In genomic region chr7:110288191-110288604, GRCm38 (mm10) we compare ENCODE assay signal across 11 mouse cellular contexts.
DNase-seq lines count a peak whose midpoint lies in the region; ATAC-seq and TF ChIP-seq lines count a peak whose summit lies in the region.
"Had no signal": no experiment of that assay in that cellular context is flagged by ENCODE, and none has a peak within 500 bp of the region (broad histone marks: within the 10 kb centered on the region; RNA-seq: fewer than 3 reads in every experiment).

No protein-coding gene starts in this region.

- H3K4me2 ChIP-seq in forebrain, postnatal 0 days (ENCODE audit: low read depth): no peak overlapping the region
- no peak overlapping the region for H3K4me2 ChIP-seq in forebrain, embryonic 14.5 days (ENCODE audit: low read length)
- no peak overlapping the region for H3K4me2 ChIP-seq in lung, embryonic 14.5 days
- H3K4me2 ChIP-seq: embryonic facial prominence, embryonic 13.5 days; hindbrain, embryonic 15.5 days had no signal

- H3K27me3 ChIP-seq in forebrain, postnatal 0 days (ENCODE audit: insufficient read depth, low read length): no peaks in the 10 kb centered on the region
- no peaks in the 10 kb centered on the region for H3K27me3 ChIP-seq in forebrain, embryonic 14.5 days (replicated peaks; ENCODE audit: control insufficient read depth, insufficient read depth, low read length)
- no peaks in the 10 kb centered on the region for H3K27me3 ChIP-seq in lung, embryonic 14.5 days (ENCODE audit: insufficient read depth, low read length)
- H3K27me3 ChIP-seq: embryonic facial prominence, embryonic 13.5 days; hindbrain, embryonic 15.5 days had no signal

- no peak for TF ChIP-seq CTCF in forebrain, postnatal 0 days (IDR thresholded peaks at IDR 0.05; ENCODE audit: low read depth)
- TF ChIP-seq CTCF in lung, embryonic 14.5 days (IDR thresholded peaks at IDR 0.05; ENCODE audit: low read depth): no peak

- no peaks in the 10 kb centered on the region for H3K4me1 ChIP-seq in forebrain, postnatal 0 days (ENCODE audit: insufficient read depth)
- no peaks in the 10 kb centered on the region for H3K4me1 ChIP-seq in forebrain, embryonic 14.5 days (ENCODE audit: control insufficient read depth, insufficient read depth, low read length)
- peaks cover 11% of the 10 kb centered on the region for H3K4me1 ChIP-seq in lung, embryonic 14.5 days (ENCODE audit: insufficient read depth)

- H3K27ac ChIP-seq in forebrain, postnatal 0 days (ENCODE audit: low read depth, low read length): no peak overlapping the region
- no peak overlapping the region for H3K27ac ChIP-seq in forebrain, embryonic 14.5 days (ENCODE audit: low read depth, low read length)
- peak overlapping the region; percentile 74; the same call in 1 of the 2 replicates for H3K27ac ChIP-seq in lung, embryonic 14.5 days (ENCODE audit: low read depth)
- H3K27ac ChIP-seq: embryonic facial prominence, embryonic 13.5 days; hindbrain, embryonic 15.5 days had no signal

- H3K4me3 ChIP-seq in forebrain, postnatal 0 days (ENCODE audit: low read depth, low read length): no peak overlapping the region
- H3K4me3 ChIP-seq in forebrain, embryonic 14.5 days (ENCODE audit: low read depth, low read length): no peak overlapping the region
- H3K4me3 ChIP-seq in lung, embryonic 14.5 days (ENCODE audit: low read depth, low read length): no peak overlapping the region
- H3K4me3 ChIP-seq: embryonic facial prominence, embryonic 13.5 days; hindbrain, embryonic 15.5 days; left cerebral cortex, adult 2 months had no signal

- DNase-seq in forebrain, postnatal 0 days: no peak
- DNase-seq in forebrain, embryonic 14.5 days (ENCODE audit: low spot score): no peak
- peak; percentile 71 for DNase-seq in 3T3-L1 (ENCODE audit: low read depth, low spot score)
- peak; percentile 35 for DNase-seq in heart, adult 8-10 months (ENCODE audit: low spot score)
- DNase-seq in lung, embryonic 14.5 days: peak; percentile 41
- DNase-seq in thymus, postnatal 14 days: no peak

- H3K9ac ChIP-seq in forebrain, postnatal 0 days: no peak overlapping the region
- no peak overlapping the region for H3K9ac ChIP-seq in forebrain, embryonic 14.5 days (ENCODE audit: low read length)
- no peak overlapping the region for H3K9ac ChIP-seq in lung, embryonic 14.5 days
- H3K9ac ChIP-seq: embryonic facial prominence, embryonic 13.5 days; hindbrain, embryonic 15.5 days had no signal

- 0 out of 2 replicates have a peak, but pooled peaks have one; percentile 2 for ATAC-seq in forebrain, postnatal 0 days
- ATAC-seq in forebrain, embryonic 14.5 days: no peak
- ATAC-seq in lung, embryonic 14.5 days (ENCODE audit: insufficient read depth): peak; percentile 15; the same call in 1 of the 2 replicates
- ATAC-seq in frontal cortex, adult (ENCODE audit: low TSS enrichment): no peak
- no peak for ATAC-seq in erythroid progenitor cell, adult 5-6 weeks (replicated peaks; ENCODE audit: low FRiP score, poor library complexity, severe bottlenecking)

- H3K9me3 ChIP-seq in forebrain, postnatal 0 days (ENCODE audit: low read length): no peaks in the 10 kb centered on the region
- no peaks in the 10 kb centered on the region for H3K9me3 ChIP-seq in forebrain, embryonic 14.5 days (replicated peaks; ENCODE audit: control insufficient read depth, low read length)
- H3K9me3 ChIP-seq in lung, embryonic 14.5 days (ENCODE audit: low read depth, low read length): no peaks in the 10 kb centered on the region
- H3K9me3 ChIP-seq: hindbrain, embryonic 15.5 days had no signal

- H3K36me3 ChIP-seq in forebrain, postnatal 0 days (ENCODE audit: insufficient read depth): no peaks in the 10 kb centered on the region
- no peaks in the 10 kb centered on the region for H3K36me3 ChIP-seq in forebrain, embryonic 14.5 days (ENCODE audit: control insufficient read depth, insufficient read depth, low read length)
- H3K36me3 ChIP-seq in lung, embryonic 14.5 days (ENCODE audit: insufficient read depth): no peaks in the 10 kb centered on the region
- H3K36me3 ChIP-seq: hindbrain, embryonic 15.5 days had no signal

- WGBS in forebrain, postnatal 0 days: 92% methylated on average over 4 of the region's 4 CpGs
- WGBS in forebrain, embryonic 14.5 days: 88% methylated on average over 4 of the region's 4 CpGs
- 69% methylated on average over 4 of the region's 4 CpGs for WGBS in lung, embryonic 14.5 days

Comparison
In these comparisons a context has a peak if more than half of its experiments do, and no peak if none do; other contexts are left out.
1. ATAC-seq: peak in forebrain, postnatal 0 days (single experiment) and lung, embryonic 14.5 days (single experiment); none in forebrain, embryonic 14.5 days (single experiment), frontal cortex, adult (single experiment) and erythroid progenitor cell, adult 5-6 weeks (single experiment).
2. DNase-seq: peak in 3T3-L1 (single experiment), heart, adult 8-10 months (single experiment) and lung, embryonic 14.5 days (single experiment); none in forebrain, postnatal 0 days (single experiment), forebrain, embryonic 14.5 days (single experiment) and thymus, postnatal 14 days (single experiment).